Mouse (Mus musculus) heart, postnatal 0 days (tissue): ENCODE measurements at regions not wholly inside any gene's neighbourhood (a gene's known extent, or its start where the extent isn't known, plus 50 kb on each side); places are given as distances from the start of the nearest gene placed in this dataset.

ENCODE experiments used
- CTCF ChIP-seq: IDR thresholded peaks from 2 replicates; pipeline ENCODE4 v1.5.1; 2016; ENCODE audit warnings: antibody characterized with exemption, control low read depth, low read depth
- EP300 ChIP-seq: IDR thresholded peaks from 2 replicates; pipeline ENCODE4 v1.6.1; 2016; ENCODE audit warnings: antibody characterized with exemption, low read depth

DNA sequence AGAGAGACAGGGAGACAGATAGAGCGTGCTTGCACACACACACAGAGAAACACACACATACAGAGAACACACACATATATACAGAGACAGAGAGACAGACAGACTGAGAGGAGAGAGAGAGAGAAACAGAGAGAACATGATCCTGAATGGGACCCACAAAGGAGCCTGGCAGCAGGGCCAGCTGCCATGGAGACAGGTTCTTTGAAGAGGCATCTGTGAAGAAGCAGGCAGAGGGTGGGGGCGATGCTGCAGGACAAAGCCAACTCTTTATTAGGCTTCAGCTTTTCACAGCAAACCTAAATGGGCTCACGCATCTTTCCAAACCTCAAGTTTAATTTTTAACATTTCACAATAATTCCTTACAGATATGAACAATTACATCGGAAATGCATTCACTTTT is 90.0 kb upstream of the Dlx2 start:
- TF ChIP-seq EP300 = no peak
- no peak for TF ChIP-seq CTCF
